Mouse (Mus musculus): ENCODE data around the gene Fbxl3. TPM values are rescaled to one million over a fixed set of nuclear protein-coding genes. Genes with fewer than 3 reads are reported as not detected.
A peak's percentile ranks its signal among the peaks of the same experiment; 100 is the strongest.

The Fbxl3 gene
- total and polyA plus RNA-seq, 3 experiments = 14.6 to 28.4 TPM; not detected in 1

GRCm38 (mm10) chr14:103085840-103086533 is 13.4 kb downstream of the Fbxl3 start (continued):
- TF ChIP-seq ELF1 (IDR thresholded peaks at IDR 0.05; ENCODE audit: low read depth, low read length) (no peak), USF2 (IDR thresholded peaks at IDR 0.05; ENCODE audit: borderline replicate concordance in 1 of 2, insufficient read depth in 1 of 2, low read depth in 1 of 2, low read length in 2 of 2) (no peak), TAL1 (IDR thresholded peaks at IDR 0.05; ENCODE audit: low read length) (peak; percentile 28; the same call in 1 of the 2 replicates), NELFE (IDR thresholded peaks at IDR 0.05; ENCODE audit: low read depth, low read length) (no peak), GATA1 (IDR thresholded peaks at IDR 0.05; ENCODE audit: low read depth, low read length) (peak; percentile 70), HCFC1 (IDR thresholded peaks at IDR 0.05; ENCODE audit: low read depth, low read length) (no peak), MAFK (IDR thresholded peaks at IDR 0.05; ENCODE audit: borderline replicate concordance, low read depth, low read length) (peak; percentile 8; the same call in 1 of the 2 replicates), KAT2A (conservative IDR thresholded peaks at IDR 0.05; ENCODE audit: low read depth, low read length) (no peak), POLR2AphosphoS5 (IDR thresholded peaks at IDR 0.05; ENCODE audit: borderline replicate concordance, low read depth, low read length) (no peak), USF1 (IDR thresholded peaks at IDR 0.05; ENCODE audit: low read depth, low read length) (no peak)

GRCm38 (mm10) chr14:103079209-103079977 is 20.0 kb downstream of the Fbxl3 start:
- Histone ChIP-seq H3K27me3 (ENCODE audit: control insufficient read depth in 1 of 2, insufficient read depth in 2 of 2, low read length in 2 of 2) (no peaks in the 10 kb centered on the region), H3K9ac (ENCODE audit: control insufficient read depth, low read depth, low read length, poor library complexity, severe bottlenecking) (no peak overlapping the region), H3K4me3 (ENCODE audit: control insufficient read depth in 1 of 2, insufficient read depth in 1 of 2, low read depth in 2 of 2, low read length in 2 of 2) (no peak overlapping the region), H3K27ac (ENCODE audit: control insufficient read depth, low read depth, low read length) (no peak overlapping the region), H3K9me3 (replicated peaks; ENCODE audit: insufficient read depth, low read length) (no peaks in the 10 kb centered on the region), H3K36me3 (ENCODE audit: control insufficient read depth in 1 of 2, insufficient read depth in 2 of 2, low read length in 2 of 2) (peaks cover 2 to 10% of the 10 kb centered on the region in 2 experiments; a peak in 3 of 4 replicates), H3K4me1 (ENCODE audit: control insufficient read depth in 1 of 2, insufficient read depth in 2 of 2, low read length in 2 of 2) (no peaks in the 10 kb centered on the region), H3K79me2 (ENCODE audit: control insufficient read depth, insufficient read depth, low read length, poor library complexity) (no peaks in the 10 kb centered on the region; the same call in 1 of the 2 replicates)
- TF ChIP-seq UBTF (IDR thresholded peaks at IDR 0.05; ENCODE audit: borderline replicate concordance, insufficient read depth, low read depth, low read length) (no peak), TCF12 (IDR thresholded peaks at IDR 0.05; ENCODE audit: low read depth, low read length) (no peak), MYB (IDR thresholded peaks at IDR 0.05; ENCODE audit: low read depth, low read length) (no peak), JUND (IDR thresholded peaks at IDR 0.05; ENCODE audit: low read depth, low read length) (no peak), EP300 (IDR thresholded peaks at IDR 0.05; ENCODE audit: low read depth in 1 of 2, low read length in 2 of 2) (no peak), CHD1 (IDR thresholded peaks at IDR 0.05; ENCODE audit: low read depth, low read length) (no peak), MEF2A (IDR thresholded peaks at IDR 0.05; ENCODE audit: extremely low read depth, insufficient replicate concordance, low read depth, low read length, poor library complexity, severe bottlenecking) (no peak), RAD21 (IDR thresholded peaks at IDR 0.05; ENCODE audit: low read depth, low read length) (no peak), MAX (IDR thresholded peaks at IDR 0.05; ENCODE audit: low read length) (no peak), MAFK (IDR thresholded peaks at IDR 0.05; ENCODE audit: borderline replicate concordance, low read depth, low read length) (no peak), MAZ (IDR thresholded peaks at IDR 0.05; ENCODE audit: low read depth, low read length) (no peak), MYC (IDR thresholded peaks at IDR 0.05; ENCODE audit: low read depth, low read length) (no peak), SIN3A (IDR thresholded peaks at IDR 0.05; ENCODE audit: low read length) (no peak), TAL1 (IDR thresholded peaks at IDR 0.05; ENCODE audit: low read length) (no peak)
- DNase-seq (ENCODE audit: low read depth, low spot score) = no peak
